Mouse (Mus musculus): ENCODE results near the gene Fubp1.

Fubp1 gene

DNA sequence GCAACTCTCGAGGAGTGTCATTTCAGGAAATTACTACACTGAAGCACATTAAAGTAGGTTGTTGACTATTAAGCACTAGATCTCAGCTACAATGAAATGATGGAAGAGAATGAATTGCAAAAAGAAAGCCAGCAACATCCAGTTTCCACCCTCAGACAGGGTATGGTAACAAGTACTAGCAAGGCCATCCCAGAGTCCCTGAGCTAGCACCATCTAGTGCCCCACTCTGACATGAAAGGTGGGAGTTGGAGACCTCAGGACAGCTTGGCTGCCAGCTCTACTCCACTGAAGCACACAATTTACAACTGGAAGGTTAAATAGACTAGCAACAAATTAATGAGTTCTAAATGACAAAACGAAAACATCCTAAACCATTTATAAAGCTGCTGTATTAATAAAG, 67.7 kb downstream of the Fubp1 start:
- no peak for DNase-seq (ENCODE audit: low spot score)

DNA sequence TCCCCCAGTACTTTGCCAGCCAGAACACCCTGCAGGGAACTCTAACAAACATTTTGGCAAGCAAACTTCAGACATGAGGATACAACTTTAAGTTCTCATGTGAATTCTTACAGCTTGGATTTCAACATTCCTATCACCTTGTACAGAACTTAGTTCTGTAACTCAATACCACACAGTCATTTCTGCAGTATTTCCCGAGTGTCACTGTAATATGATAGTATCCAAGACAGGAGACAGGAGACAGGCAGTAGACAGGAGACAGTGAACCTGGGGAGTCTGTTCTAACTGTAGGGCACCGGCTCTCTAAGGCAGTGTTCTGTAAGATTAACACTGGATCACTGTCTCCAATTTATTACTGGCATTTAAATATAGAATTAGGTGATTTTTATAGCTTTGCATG, 68.2 kb downstream of the Fubp1 start:
- DNase-seq (ENCODE audit: low spot score), result no peak

DNA sequence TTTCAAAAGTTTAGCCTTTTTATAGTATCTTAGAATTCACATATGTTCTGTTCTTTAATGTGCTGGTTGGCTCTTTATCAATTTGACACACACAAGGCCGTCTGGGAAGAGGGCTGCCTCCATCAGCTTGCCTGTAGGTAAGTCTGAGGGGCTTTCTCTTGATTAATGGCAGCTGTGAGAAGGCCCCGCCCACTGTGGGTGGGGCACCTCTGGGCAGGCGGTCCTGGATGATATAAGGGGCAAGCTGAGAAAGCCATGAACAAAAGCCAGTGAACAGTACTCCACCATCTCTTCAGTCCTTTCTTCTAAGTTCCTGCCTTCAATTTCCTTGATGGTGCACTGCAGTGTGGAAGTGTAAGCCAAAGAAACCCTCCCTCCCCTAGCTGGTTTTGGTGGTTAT, 71.9 kb downstream of the Fubp1 start:
- DNase-seq (ENCODE audit: low spot score), result no peak

DNA sequence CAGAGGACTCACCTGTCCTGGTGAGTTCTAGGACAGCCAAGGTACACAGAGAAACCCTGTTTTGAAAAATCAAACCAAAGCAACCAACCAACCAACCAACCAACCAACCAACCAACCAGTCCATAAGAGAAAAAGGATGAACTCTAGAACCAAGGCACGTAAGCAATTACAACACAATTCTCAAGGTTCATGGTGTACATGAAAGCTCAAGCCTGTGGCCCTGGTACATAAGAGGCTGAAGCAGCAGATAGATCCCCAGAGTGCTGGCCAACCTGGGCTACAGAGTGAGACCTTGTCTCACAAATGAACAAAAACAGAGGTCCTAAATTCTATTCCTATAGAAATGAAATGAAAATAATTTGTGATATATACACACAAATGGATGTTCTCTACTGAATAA, 74.1 kb downstream of the Fubp1 start:
- DNase-seq (ENCODE audit: low spot score), result no peak

DNA sequence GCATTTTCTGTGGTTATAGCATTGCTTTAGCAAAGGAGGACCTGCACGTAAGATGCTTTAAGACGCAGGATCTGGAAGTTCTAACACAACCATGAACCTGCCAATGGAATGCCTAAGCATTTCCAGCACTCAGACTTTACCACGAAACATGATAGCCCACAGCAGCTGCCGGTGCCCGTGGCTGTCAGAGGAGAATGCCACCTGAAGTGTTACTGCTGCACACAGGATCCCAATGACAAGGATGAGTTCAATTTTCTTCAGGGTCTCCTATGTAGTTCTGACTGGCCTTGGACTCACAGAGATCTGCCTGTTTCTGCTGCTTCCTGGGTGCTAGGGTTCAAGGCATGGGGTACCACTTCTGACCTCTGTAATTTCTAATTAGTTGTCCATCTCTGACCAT, 74.5 kb downstream of the Fubp1 start:
- DNase-seq (ENCODE audit: low spot score), result no peak

Data from layer of hippocampus, adult 9-10 months (tissue).